Mouse (Mus musculus) liver, postnatal 0 days (tissue): ENCODE measurements at regions not wholly inside any gene's neighbourhood (a gene's known extent, or its start where the extent isn't known, plus 50 kb on each side); places are given as distances from the start of the nearest gene placed in this dataset.

ENCODE experiments used
- ATAC-seq: fragments of 200-750 bp; cut with Nextera tagmentation; 2 replicates; pipeline ENCODE4 v1.8.0; 2017; ENCODE audit warnings: mild to moderate bottlenecking, moderate library complexity
- DNase-seq: peaks from one replicate; pipeline ENCODE4 v3.0.0-alpha.2; 2016
- H3K27ac ChIP-seq: fragments of 300-500 bp; sonication (generic); 2 replicates; pipeline ENCODE4 v1.5.1; 2014; ENCODE audit warnings: antibody characterized with exemption, moderate library complexity, mild to moderate bottlenecking, low read depth
- H3K27me3 ChIP-seq: fragments of 300-500 bp; sonication (generic); 2 replicates; pipeline ENCODE4 v1.6.1; 2014; ENCODE audit warnings: low read length, control low read depth, mixed read lengths; ENCODE audit not compliant: insufficient read depth
- H3K36me3 ChIP-seq: fragments of 300-500 bp; sonication (generic); replicated peaks from 2 replicates; pipeline ENCODE4 v1.6.1; 2014; ENCODE audit warnings: mild to moderate bottlenecking, control low read depth, low read length, moderate library complexity, mixed read lengths; ENCODE audit not compliant: insufficient read depth
- H3K4me1 ChIP-seq: fragments of 300-500 bp; sonication (generic); 2 replicates; pipeline ENCODE4 v1.6.1; 2014; ENCODE audit warnings: antibody characterized with exemption, mild to moderate bottlenecking, control low read depth; ENCODE audit not compliant: insufficient read depth
- H3K4me2 ChIP-seq: fragments of 300-500 bp; sonication (generic); 2 replicates; pipeline ENCODE4 v1.6.1; 2014; ENCODE audit warnings: low read depth, mild to moderate bottlenecking, low read length, moderate library complexity, mixed read lengths
- H3K4me3 ChIP-seq: fragments of 300-500 bp; sonication (generic); 2 replicates; pipeline ENCODE4 v1.5.1; 2014; ENCODE audit warnings: low read depth, low read length
- H3K9ac ChIP-seq: fragments of 300-500 bp; sonication (generic); replicated peaks from 2 replicates; pipeline ENCODE4 v1.6.1; 2014; ENCODE audit warnings: mild to moderate bottlenecking, moderate library complexity
- H3K9me3 ChIP-seq: fragments of 300-500 bp; sonication (generic); 2 replicates; pipeline ENCODE4 v1.6.1; 2016; ENCODE audit warnings: mild to moderate bottlenecking, control low read depth, low read length, mixed read lengths
- CTCF ChIP-seq: sonication (generic); IDR thresholded peaks from 2 replicates; pipeline ENCODE4 v1.5.1; 2016; ENCODE audit warnings: antibody characterized with exemption, low read depth
- EP300 ChIP-seq: IDR thresholded peaks from 2 replicates; pipeline ENCODE4 v1.6.1; 2016; ENCODE audit warnings: antibody characterized with exemption, low read depth, mild to moderate bottlenecking
- WGBS: fragments of 180-500 bp; shearing (Covaris S2); extraction: QIAGEN DNeasy Blood & Tissue Kit; methylation state at CpG from one replicate; pipeline ENCODE4 v1.1.7; 2014; ENCODE audit not compliant: insufficient replicate concordance; 5-methylcytosine and 5-hydroxymethylcytosine counted together

DNA sequence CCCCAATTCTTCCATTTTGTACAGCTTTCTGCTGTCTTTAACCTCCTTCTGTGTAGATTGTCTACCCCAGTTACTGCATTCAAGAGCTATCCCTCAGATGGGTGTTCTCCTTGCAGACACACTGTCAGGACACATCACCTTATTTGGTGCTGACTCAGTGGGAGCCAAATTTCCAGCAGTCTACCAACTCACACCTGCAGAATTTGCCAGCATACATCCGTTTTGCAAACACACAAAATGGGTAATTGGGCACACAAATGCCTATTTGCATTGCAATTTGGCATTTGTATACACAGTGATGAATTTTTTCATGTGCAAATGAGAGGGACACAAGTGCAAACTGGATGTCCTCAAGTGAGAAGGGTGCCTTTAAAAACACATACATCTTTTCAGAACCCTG lies 649.5 kb downstream of the Bcl11a start:
- no peak for DNase-seq
- ATAC-seq, result no peak
- Histone ChIP-seq H3K36me3 (no peaks in the 10 kb centered on the region), H3K27me3 (no peaks in the 10 kb centered on the region), H3K4me2 (no peak overlapping the region), H3K27ac (no peak overlapping the region), H3K9ac (no peak overlapping the region), H3K9me3 (no peaks in the 10 kb centered on the region), H3K4me1 (no peaks in the 10 kb centered on the region), H3K4me3 (no peak overlapping the region)
- TF ChIP-seq EP300, result no peak
- TF ChIP-seq CTCF, result no peak
- WGBS, result 35% methylated on average over 1 of the region's 1 CpGs

DNA sequence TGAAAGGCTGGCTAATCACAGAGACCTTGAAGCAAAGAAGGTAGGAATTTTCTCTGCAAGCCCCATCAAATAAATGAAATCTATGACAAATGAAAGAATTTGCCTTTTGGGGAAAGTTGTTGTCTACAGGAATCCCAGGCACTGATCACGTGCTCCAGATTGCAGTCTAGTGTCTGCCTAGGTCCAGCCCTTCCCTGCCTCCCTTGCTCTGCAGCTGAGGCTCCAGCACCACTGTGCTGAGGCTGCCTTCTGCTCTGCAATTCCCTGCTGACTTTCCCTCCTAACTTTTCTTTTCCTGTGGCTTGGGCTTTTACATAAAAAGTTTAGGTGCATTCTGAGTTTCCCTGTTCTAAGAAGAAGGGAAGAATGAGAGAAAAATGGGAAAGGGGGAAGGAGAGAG lies 653.6 kb downstream of the Bcl11a start:
- Histone ChIP-seq H3K36me3 (no peaks in the 10 kb centered on the region), H3K9ac (no peak overlapping the region), H3K9me3 (no peaks in the 10 kb centered on the region), H3K27me3 (no peaks in the 10 kb centered on the region), H3K4me3 (no peak overlapping the region), H3K27ac (no peak overlapping the region), H3K4me1 (no peaks in the 10 kb centered on the region), H3K4me2 (no peak overlapping the region)
- DNase-seq (no peak), ATAC-seq (no peak)
- no peak for TF ChIP-seq CTCF
- no peak for TF ChIP-seq EP300
- WGBS, result 24% methylated on average over 1 of the region's 1 CpGs

DNA sequence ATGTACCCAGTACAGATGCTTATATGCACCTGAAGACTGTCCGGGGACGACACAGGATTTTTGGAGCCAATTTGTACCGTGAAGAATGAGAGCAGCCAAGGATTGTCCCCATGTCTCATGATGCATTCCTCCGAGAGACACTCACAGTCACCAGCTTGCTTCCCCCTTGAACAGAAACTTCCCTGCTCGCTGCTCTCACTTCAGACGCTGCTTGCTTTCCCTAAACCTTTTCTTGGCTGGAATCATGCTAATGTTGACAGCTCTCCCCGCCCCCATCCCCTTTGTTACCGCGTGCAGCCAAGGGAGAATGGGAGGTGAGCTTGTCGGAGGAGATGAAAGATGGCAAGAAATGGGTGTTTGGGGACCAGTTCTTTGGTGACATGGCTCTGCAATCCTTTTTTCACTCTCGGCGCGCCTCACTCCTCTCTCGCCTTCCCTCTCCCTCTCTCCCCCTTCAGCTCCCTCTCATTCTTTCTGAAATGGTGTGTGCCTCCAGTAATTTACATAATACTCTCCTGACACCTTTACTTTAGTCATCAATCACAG lies 661.9 kb downstream of the Bcl11a start:
- TF ChIP-seq CTCF (no peak), EP300 (no peak)
- Histone ChIP-seq H3K4me3 (no peak overlapping the region), H3K36me3 (no peaks in the 10 kb centered on the region), H3K4me1 (no peaks in the 10 kb centered on the region), H3K27ac (no peak overlapping the region), H3K9ac (no peak overlapping the region), H3K27me3 (no peaks in the 10 kb centered on the region), H3K4me2 (no peak overlapping the region), H3K9me3 (no peaks in the 10 kb centered on the region)
- DNase-seq (no peak), ATAC-seq (no peak)
- WGBS, result 10% methylated on average over 14 of the region's 14 CpGs

DNA sequence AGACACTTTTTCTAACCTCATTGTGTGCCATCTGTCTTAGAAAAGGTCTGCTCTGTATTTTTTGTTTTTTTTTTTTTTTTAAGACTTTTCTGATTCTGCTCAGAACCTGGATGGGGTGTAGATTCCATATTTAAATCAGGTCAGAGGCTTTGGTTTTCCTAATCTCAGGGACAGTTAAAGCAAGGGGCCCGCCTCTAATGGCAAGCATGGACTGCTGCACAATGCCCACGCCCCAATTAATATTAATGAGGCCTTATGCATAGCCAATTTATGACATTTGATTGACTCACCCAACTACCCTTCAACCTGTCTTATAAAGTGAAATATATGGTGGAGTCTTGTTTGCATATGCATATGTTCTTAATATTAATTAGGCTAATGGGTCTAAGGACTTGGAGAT lies 662.6 kb downstream of the Bcl11a start:
- Histone ChIP-seq H3K36me3 (no peaks in the 10 kb centered on the region), H3K4me1 (no peaks in the 10 kb centered on the region), H3K27me3 (no peaks in the 10 kb centered on the region), H3K4me3 (no peak overlapping the region), H3K9ac (no peak overlapping the region), H3K27ac (no peak overlapping the region), H3K9me3 (no peaks in the 10 kb centered on the region), H3K4me2 (no peak overlapping the region)
- ATAC-seq (no peak), DNase-seq (no peak)
- TF ChIP-seq CTCF, result no peak
- no peak for TF ChIP-seq EP300
- 60% methylated on average over 2 of the region's 2 CpGs for WGBS

DNA sequence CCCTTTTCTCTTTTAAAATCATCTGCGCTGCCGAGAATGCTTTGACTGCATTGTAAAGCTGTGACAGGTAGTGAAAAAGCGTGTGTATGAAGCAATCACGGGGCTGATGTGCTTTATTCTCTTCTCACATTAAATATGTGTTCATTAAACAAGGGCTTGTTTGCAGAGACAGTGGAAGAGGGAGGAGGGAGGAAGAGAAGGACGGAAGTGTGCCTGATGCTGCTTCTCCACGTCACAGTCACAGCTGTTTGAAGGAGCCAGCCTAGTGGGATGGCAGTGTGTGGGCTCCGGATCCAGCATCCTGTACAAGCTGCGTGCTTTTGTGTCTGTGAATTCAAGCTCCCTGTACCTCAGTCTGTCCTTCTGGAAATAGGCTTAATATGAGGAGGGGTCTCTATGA lies 664.7 kb downstream of the Bcl11a start:
- Histone ChIP-seq H3K4me2 (no peak overlapping the region), H3K4me1 (no peaks in the 10 kb centered on the region), H3K9ac (no peak overlapping the region), H3K27ac (no peak overlapping the region), H3K4me3 (no peak overlapping the region), H3K27me3 (no peaks in the 10 kb centered on the region), H3K9me3 (no peaks in the 10 kb centered on the region), H3K36me3 (no peaks in the 10 kb centered on the region)
- WGBS, result 55% methylated on average over 8 of the region's 8 CpGs
- DNase-seq, result no peak
- ATAC-seq, result no peak
- TF ChIP-seq CTCF, result no peak
- TF ChIP-seq EP300, result no peak

DNA sequence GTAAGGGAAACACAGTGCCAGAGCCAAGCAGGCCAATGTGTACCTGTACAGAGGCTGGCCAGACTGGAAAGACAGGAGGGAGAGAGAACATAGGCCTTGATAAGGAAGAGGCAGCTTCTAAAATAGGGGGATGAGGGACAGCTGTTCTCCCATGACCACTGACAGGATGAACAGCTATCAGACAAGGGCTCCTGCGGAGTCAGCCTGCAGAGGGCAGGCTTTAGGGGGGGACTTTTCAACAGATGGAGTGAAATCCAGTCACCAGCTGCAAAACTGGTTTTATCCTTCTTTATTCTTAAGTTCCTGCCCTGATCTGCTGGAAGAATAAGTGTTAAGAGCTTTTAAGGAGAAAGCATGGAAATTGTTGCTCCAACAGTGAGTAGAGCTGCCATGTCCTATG lies 665.6 kb downstream of the Bcl11a start:
- Histone ChIP-seq H3K36me3 (no peaks in the 10 kb centered on the region), H3K27ac (no peak overlapping the region), H3K9ac (no peak overlapping the region), H3K27me3 (no peaks in the 10 kb centered on the region), H3K4me2 (no peak overlapping the region), H3K4me3 (no peak overlapping the region), H3K9me3 (no peaks in the 10 kb centered on the region), H3K4me1 (no peaks in the 10 kb centered on the region)
- ATAC-seq (no peak), DNase-seq (no peak)
- TF ChIP-seq CTCF, result no peak
- no peak for TF ChIP-seq EP300
- WGBS, result 64% methylated on average over 1 of the region's 1 CpGs

DNA sequence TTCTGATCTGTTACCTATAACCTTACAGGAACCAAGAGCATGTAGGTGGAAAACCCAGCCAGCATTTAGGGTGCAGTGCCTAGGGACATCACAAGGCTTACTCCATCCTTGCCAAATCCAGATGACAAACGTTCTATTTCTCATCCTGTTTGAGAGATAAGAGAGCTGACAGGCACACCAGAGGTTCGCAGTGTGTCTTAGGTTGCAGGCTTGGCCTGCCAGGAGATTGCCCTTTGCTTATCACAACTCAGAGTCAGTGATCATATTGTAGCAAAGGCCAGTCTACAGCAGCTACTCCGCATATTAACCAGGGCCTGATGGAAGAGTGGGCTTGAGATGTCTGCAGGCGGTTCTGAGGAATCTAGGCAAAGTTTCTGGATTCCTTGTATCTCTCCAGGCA lies 668.0 kb downstream of the Bcl11a start:
- no peak overlapping the region for H3K4me2 ChIP-seq
- no peaks in the 10 kb centered on the region for H3K9me3 ChIP-seq
- no peaks in the 10 kb centered on the region for H3K27me3 ChIP-seq
- H3K4me1 ChIP-seq, result no peaks in the 10 kb centered on the region
- ATAC-seq (no peak), DNase-seq (no peak)
- H3K9ac ChIP-seq, result no peak overlapping the region
- no peak overlapping the region for H3K4me3 ChIP-seq
- no peaks in the 10 kb centered on the region for H3K36me3 ChIP-seq
- H3K27ac ChIP-seq, result no peak overlapping the region
- TF ChIP-seq CTCF, result no peak
- TF ChIP-seq EP300, result no peak
- 49% methylated on average over 4 of the region's 4 CpGs for WGBS
